Mouse (Mus musculus) liver, postnatal 0 days (tissue): Measurements from ENCODE around the gene Gpr165. TPM values are rescaled to one million over a fixed set of nuclear protein-coding genes. Genes with fewer than 3 reads are reported as not detected.

ENCODE experiments used
- ATAC-seq: fragments of 200-750 bp; cut with Nextera tagmentation; 2 replicates; pipeline ENCODE4 v1.8.0; 2017; ENCODE audit warnings: mild to moderate bottlenecking, moderate library complexity
- DNase-seq: peaks from one replicate; pipeline ENCODE4 v3.0.0-alpha.2; 2016
- H3K27ac ChIP-seq: fragments of 300-500 bp; sonication (generic); 2 replicates; pipeline ENCODE4 v1.5.1; 2014; ENCODE audit warnings: antibody characterized with exemption, moderate library complexity, mild to moderate bottlenecking, low read depth
- H3K27me3 ChIP-seq: fragments of 300-500 bp; sonication (generic); 2 replicates; pipeline ENCODE4 v1.6.1; 2014; ENCODE audit warnings: low read length, control low read depth, mixed read lengths; ENCODE audit not compliant: insufficient read depth
- H3K36me3 ChIP-seq: fragments of 300-500 bp; sonication (generic); replicated peaks from 2 replicates; pipeline ENCODE4 v1.6.1; 2014; ENCODE audit warnings: mild to moderate bottlenecking, control low read depth, low read length, moderate library complexity, mixed read lengths; ENCODE audit not compliant: insufficient read depth
- H3K4me1 ChIP-seq: fragments of 300-500 bp; sonication (generic); 2 replicates; pipeline ENCODE4 v1.6.1; 2014; ENCODE audit warnings: antibody characterized with exemption, mild to moderate bottlenecking, control low read depth; ENCODE audit not compliant: insufficient read depth
- H3K4me2 ChIP-seq: fragments of 300-500 bp; sonication (generic); 2 replicates; pipeline ENCODE4 v1.6.1; 2014; ENCODE audit warnings: low read depth, mild to moderate bottlenecking, low read length, moderate library complexity, mixed read lengths
- H3K4me3 ChIP-seq: fragments of 300-500 bp; sonication (generic); 2 replicates; pipeline ENCODE4 v1.5.1; 2014; ENCODE audit warnings: low read depth, low read length
- H3K9ac ChIP-seq: fragments of 300-500 bp; sonication (generic); replicated peaks from 2 replicates; pipeline ENCODE4 v1.6.1; 2014; ENCODE audit warnings: mild to moderate bottlenecking, moderate library complexity
- H3K9me3 ChIP-seq: fragments of 300-500 bp; sonication (generic); 2 replicates; pipeline ENCODE4 v1.6.1; 2016; ENCODE audit warnings: mild to moderate bottlenecking, control low read depth, low read length, mixed read lengths
- CTCF ChIP-seq: sonication (generic); IDR thresholded peaks from 2 replicates; pipeline ENCODE4 v1.5.1; 2016; ENCODE audit warnings: antibody characterized with exemption, low read depth
- EP300 ChIP-seq: IDR thresholded peaks from 2 replicates; pipeline ENCODE4 v1.6.1; 2016; ENCODE audit warnings: antibody characterized with exemption, low read depth, mild to moderate bottlenecking
- WGBS: fragments of 180-500 bp; shearing (Covaris S2); extraction: QIAGEN DNeasy Blood & Tissue Kit; methylation state at CpG from one replicate; pipeline ENCODE4 v1.1.7; 2014; ENCODE audit not compliant: insufficient replicate concordance; 5-methylcytosine and 5-hydroxymethylcytosine counted together
- polyA plus RNA-seq: library from polyadenylated mRNA; unstranded; fragments of >200 nt; fragmentation: Nextera tagmentation; extraction: Ambion mirVana; gene quantifications from 2 replicates; pipeline ENCODE4 v1.2.1, GENCODE M21; 2015

Gene Gpr165
- polyA plus RNA-seq: not detected in 2 replicates

DNA sequence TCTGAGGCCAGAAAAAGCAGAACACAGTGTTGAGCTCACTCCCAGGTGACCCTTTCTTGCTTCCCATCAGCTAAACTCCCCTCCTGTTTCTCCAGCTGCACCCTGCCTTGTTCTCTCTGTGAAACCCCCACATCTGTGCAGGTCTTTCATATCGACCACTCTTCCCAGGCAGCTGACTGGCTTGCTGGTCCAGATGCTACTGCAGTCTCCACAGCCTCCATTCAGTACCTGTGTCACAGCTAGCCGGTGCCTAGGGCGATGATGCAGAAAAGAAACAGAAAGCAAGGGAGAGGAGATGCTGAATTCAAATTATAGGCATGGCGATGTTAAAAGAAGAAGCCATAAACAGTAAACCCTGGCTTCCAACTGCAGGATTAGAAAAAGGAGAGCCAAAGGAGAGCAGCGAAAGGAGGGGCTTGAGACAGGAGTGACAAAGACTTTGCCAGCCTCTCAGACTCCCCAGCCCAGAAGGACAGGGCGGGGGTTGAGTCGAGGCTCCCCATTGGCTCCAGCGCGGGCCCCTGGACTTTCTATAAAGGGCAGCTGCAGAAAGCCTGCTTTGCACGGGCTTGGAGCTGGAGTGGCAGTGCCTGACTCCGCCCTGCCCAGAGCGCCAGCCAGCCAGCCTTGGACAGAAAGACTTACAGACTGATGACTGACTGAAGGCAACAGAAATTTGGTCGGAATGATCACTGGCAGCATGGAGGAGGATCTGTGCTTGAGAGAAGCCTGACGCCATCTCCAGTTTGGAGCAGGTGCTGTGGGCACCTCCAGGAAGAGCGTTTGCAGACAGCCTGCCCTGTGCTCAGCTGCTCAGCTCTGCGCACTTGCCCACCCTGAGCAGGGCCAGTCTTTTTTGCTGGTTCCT is at the start of gene Gpr165:
TSS of gene Gpr165 (plus strand) at position 535 of the 868 bp plus-strand sequence.
- Histone ChIP-seq H3K4me3 (no peak within 1 kb of the TSS), H3K27me3 (no peaks in the 10 kb centered on the region), H3K4me1 (no peaks in the 10 kb centered on the region), H3K9me3 (no peaks in the 10 kb centered on the region), H3K36me3 (no peaks in the 10 kb centered on the region), H3K9ac (no peak within 1 kb of the TSS), H3K27ac (no peak within 1 kb of the TSS), H3K4me2 (peak within 1 kb of the TSS; percentile 13; the same call in 1 of the 2 replicates)
- WGBS: 11% methylated on average over 16 of the region's 16 CpGs
- no peak for TF ChIP-seq EP300
- TF ChIP-seq CTCF: no peak
- no peak for DNase-seq
- ATAC-seq: no peak

DNA sequence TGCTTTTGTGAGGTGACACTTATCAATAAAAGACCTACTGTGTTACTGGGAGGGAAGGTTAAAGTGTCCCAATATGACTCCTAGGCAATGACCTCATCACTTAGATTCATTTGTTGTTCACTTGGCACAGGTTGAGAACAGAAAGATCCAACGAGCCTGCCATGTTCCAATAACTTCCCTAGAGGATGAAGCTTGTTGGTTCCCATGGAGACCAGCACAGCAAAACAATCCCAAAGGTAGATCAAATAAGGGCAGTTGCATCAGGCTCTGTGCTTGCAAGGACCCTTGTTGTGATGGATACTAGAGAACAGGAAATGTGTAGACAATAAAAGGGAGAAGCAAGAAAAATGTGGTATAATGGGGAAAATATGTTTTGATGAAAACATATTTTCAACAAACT is 38.4 kb upstream of the Gpr165 start:
- WGBS: 42% methylated on average over 1 of the region's 1 CpGs

More for the DNA sequence above, 38.4 kb upstream of the Gpr165 start:
- H3K9ac ChIP-seq: no peak overlapping the region
- no peak for ATAC-seq
- H3K4me3 ChIP-seq: no peak overlapping the region
- H3K4me1 ChIP-seq: no peaks in the 10 kb centered on the region
- no peak overlapping the region for H3K27ac ChIP-seq
- DNase-seq: no peak
- H3K4me2 ChIP-seq: no peak overlapping the region
- no peak for TF ChIP-seq CTCF
- TF ChIP-seq EP300: no peak
- H3K9me3 ChIP-seq: no peaks in the 10 kb centered on the region
- H3K27me3 ChIP-seq: no peaks in the 10 kb centered on the region
- H3K36me3 ChIP-seq: no peaks in the 10 kb centered on the region
